Mouse (Mus musculus) left cerebral cortex, postnatal 36 days (tissue): ENCODE measurements at regions not wholly inside any gene's neighbourhood (a gene's known extent, or its start where the extent isn't known, plus 50 kb on each side); places are given as distances from the start of the nearest gene placed in this dataset.
"Not testable (repeated sequence)": the region's sequence is repeated elsewhere in the genome, so short reads cannot be mapped to it uniquely, and the experiment has no call there.

ENCODE experiments used
- DNase-seq, 2 experiments: peaks; one replicate each; pipeline ENCODE4 v3.0.0; 2021 to 2022; ENCODE audit warnings: low spot score in 2 of 2, mixed read lengths in 1 of 2
- intact Hi-C: fragments of 180-260 bp; cut with DNase I; formaldehyde crosslinking; loops from one replicate; pipeline ENCODE4 v1.15.1; 2025

GRCm38 (mm10) chr1:117051311-117051710, 248.5 kb downstream of the Gm19965 start:
- intact Hi-C loops = not testable (repeated sequence)

GRCm38 (mm10) chr1:117067151-117067819, 264.5 kb downstream of the Gm19965 start:
- DNase-seq = no peak
- intact Hi-C loops = no loop called here

More at GRCm38 (mm10) chr1:117051311-117051710, 248.5 kb downstream of the Gm19965 start:
- not testable (repeated sequence) for DNase-seq

- DNase-seq = no peak
- intact Hi-C loops = no loop called here
Measured at GRCm38 (mm10) chr1:117087136-117087535, 284.4 kb downstream of the Gm19965 start.

- no peak for DNase-seq
- intact Hi-C loops = no loop called here
Measured at GRCm38 (mm10) chr1:117111496-117111895, 308.7 kb downstream of the Gm19965 start.

- no peak for DNase-seq
- intact Hi-C loops = no loop called here
Measured at GRCm38 (mm10) chr1:117113918-117114317, 311.1 kb downstream of the Gm19965 start.

- no peak for DNase-seq
- intact Hi-C loops = loop anchor here (5.0 kb wide), 1 partner anchor 1436 kb away; no protein-coding TSS in a partner anchor
Measured at GRCm38 (mm10) chr1:117122965-117123364, 320.2 kb downstream of the Gm19965 start.
